Mouse (Mus musculus): ENCODE data around the gene Npas3. TPM values are rescaled to one million over a fixed set of nuclear protein-coding genes. Genes with fewer than 3 reads are reported as not detected.

Gene Npas3
- polyA plus RNA-seq (2016; fragmentation: Nextera tagmentation; extraction: Ambion mirVana): 6.3 and 6.9 TPM in 2 replicates

- Histone ChIP-seq H3K4me3 (replicated peaks) (peak within 1 kb of the TSS; percentile 62), H3K27ac (no peak within 1 kb of the TSS), H3K9ac (replicated peaks) (peak within 1 kb of the TSS; percentile 76), H3K4me1 (replicated peaks) (peaks cover 38% of the 10 kb centered on the region), H3K9me3 (no peaks in the 10 kb centered on the region), H3K27me3 (peaks cover 62% of the 10 kb centered on the region), H3K36me3 (no peaks in the 10 kb centered on the region), H3K4me2 (peak within 1 kb of the TSS; percentile 97)
- under 1% methylated on average over 48 of the region's 62 CpGs for WGBS
- peak; percentile 32; the same call in 1 of the 2 replicates for ATAC-seq (ENCODE audit: insufficient number of reproducible peaks, insufficient read depth, low FRiP score, low TSS enrichment, low read depth)
Measured at GRCm38 (mm10) chr12:53248101-53248727, at the start of gene Npas3. TSS of gene Npas3 (plus strand) at chr12:53248677.

- Histone ChIP-seq H3K9ac (replicated peaks) (no peak overlapping the region), H3K27me3 (no peaks in the 10 kb centered on the region), H3K27ac (no peak overlapping the region), H3K4me1 (replicated peaks) (no peaks in the 10 kb centered on the region), H3K4me2 (no peak overlapping the region), H3K36me3 (no peaks in the 10 kb centered on the region), H3K4me3 (replicated peaks) (no peak overlapping the region), H3K9me3 (no peaks in the 10 kb centered on the region)
- ATAC-seq (ENCODE audit: insufficient number of reproducible peaks, insufficient read depth, low FRiP score, low TSS enrichment, low read depth): no peak
- 76% methylated on average over 15 of the region's 15 CpGs for WGBS
Measured at GRCm38 (mm10) chr12:53217141-53217540, 31.3 kb upstream of the Npas3 start.

GRCm38 (mm10) chr12:53222742-53223141 is 25.7 kb upstream of the Npas3 start:
- H3K9me3 ChIP-seq: no peaks in the 10 kb centered on the region; the same call in 1 of the 2 replicates
- H3K36me3 ChIP-seq: no peaks in the 10 kb centered on the region
- no peaks in the 10 kb centered on the region for H3K4me1 ChIP-seq (replicated peaks)
- ATAC-seq (ENCODE audit: insufficient number of reproducible peaks, insufficient read depth, low FRiP score, low TSS enrichment, low read depth): no peak
- no peaks in the 10 kb centered on the region for H3K27me3 ChIP-seq
- H3K27ac ChIP-seq: no peak overlapping the region
- no peak overlapping the region for H3K9ac ChIP-seq (replicated peaks)
- 71% methylated on average over 4 of the region's 4 CpGs for WGBS
- H3K4me2 ChIP-seq: no peak overlapping the region
- no peak overlapping the region for H3K4me3 ChIP-seq (replicated peaks)

DNA sequence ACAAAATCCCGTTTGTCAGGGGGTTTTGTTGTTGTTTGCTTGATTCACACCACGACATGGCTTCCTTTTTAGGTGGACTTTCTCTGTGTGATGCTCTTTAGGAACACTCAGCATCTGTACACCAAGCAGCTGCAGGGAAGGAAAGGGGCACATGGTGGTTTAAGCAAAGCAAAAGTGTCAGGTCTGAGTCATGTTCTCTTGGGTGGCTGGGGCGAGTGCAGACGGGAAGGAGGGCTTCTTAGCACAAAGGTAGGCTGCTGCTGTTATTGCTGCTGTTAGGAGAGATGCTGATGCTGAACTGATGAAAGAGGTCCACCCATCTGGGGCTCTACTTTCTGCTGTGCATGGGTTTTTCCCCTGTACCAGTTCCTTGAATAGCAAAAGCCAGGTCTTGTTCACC is 21.1 kb upstream of the Npas3 start:
- no peak for ATAC-seq (ENCODE audit: insufficient number of reproducible peaks, insufficient read depth, low FRiP score, low TSS enrichment, low read depth)
- no peak overlapping the region for H3K9ac ChIP-seq (replicated peaks)
- H3K27me3 ChIP-seq: no peaks in the 10 kb centered on the region; the same call in 1 of the 2 replicates
- no peak overlapping the region for H3K4me3 ChIP-seq (replicated peaks)
- H3K27ac ChIP-seq: no peak overlapping the region
- no peaks in the 10 kb centered on the region for H3K4me1 ChIP-seq (replicated peaks)
- H3K9me3 ChIP-seq: no peaks in the 10 kb centered on the region; the same call in 1 of the 2 replicates
- H3K4me2 ChIP-seq: no peak overlapping the region
- 46% methylated on average over 4 of the region's 4 CpGs for WGBS
- H3K36me3 ChIP-seq: no peaks in the 10 kb centered on the region

GRCm38 (mm10) chr12:53229419-53229818 is 19.1 kb upstream of the Npas3 start:
- Histone ChIP-seq H3K4me1 (replicated peaks) (no peaks in the 10 kb centered on the region), H3K36me3 (no peaks in the 10 kb centered on the region), H3K9me3 (no peaks in the 10 kb centered on the region), H3K27me3 (no peaks in the 10 kb centered on the region; the same call in 1 of the 2 replicates), H3K27ac (no peak overlapping the region), H3K4me2 (no peak overlapping the region), H3K9ac (replicated peaks) (no peak overlapping the region), H3K4me3 (replicated peaks) (no peak overlapping the region)
- WGBS: 70% methylated on average over 2 of the region's 2 CpGs
- no peak for ATAC-seq (ENCODE audit: insufficient number of reproducible peaks, insufficient read depth, low FRiP score, low TSS enrichment, low read depth)

DNA sequence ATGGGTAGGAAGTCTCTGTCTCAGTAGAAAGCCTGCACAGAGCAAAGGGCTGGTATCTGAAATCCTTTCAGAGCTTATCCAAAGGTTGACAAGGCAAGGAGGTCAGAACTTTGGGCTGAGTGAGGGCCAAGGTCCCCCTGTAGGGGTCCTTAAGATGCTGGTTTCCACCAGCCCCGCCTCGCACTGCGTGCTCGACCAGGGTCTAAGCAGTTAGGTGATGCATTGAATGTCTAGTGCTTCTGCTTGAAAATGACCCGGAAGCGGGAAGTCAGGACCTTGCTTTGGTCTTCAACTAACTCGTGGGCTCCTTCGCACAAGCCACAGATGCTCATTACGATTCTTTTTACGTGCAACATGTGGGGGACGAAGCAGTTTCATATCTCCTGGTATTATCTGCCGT is 2.3 kb upstream of the Npas3 start:
- Histone ChIP-seq H3K27ac (no peak overlapping the region), H3K4me2 (peak overlapping the region; percentile 97), H3K36me3 (no peaks in the 10 kb centered on the region), H3K9me3 (no peaks in the 10 kb centered on the region), H3K9ac (replicated peaks) (peak overlapping the region; percentile 38; the same call in 1 of the 2 replicates), H3K27me3 (peaks cover 64% of the 10 kb centered on the region), H3K4me3 (replicated peaks) (peak overlapping the region; percentile 62), H3K4me1 (replicated peaks) (peaks cover 31% of the 10 kb centered on the region)
- WGBS: under 1% methylated on average over 12 of the region's 12 CpGs
- no peak for ATAC-seq (ENCODE audit: insufficient number of reproducible peaks, insufficient read depth, low FRiP score, low TSS enrichment, low read depth)

DNA sequence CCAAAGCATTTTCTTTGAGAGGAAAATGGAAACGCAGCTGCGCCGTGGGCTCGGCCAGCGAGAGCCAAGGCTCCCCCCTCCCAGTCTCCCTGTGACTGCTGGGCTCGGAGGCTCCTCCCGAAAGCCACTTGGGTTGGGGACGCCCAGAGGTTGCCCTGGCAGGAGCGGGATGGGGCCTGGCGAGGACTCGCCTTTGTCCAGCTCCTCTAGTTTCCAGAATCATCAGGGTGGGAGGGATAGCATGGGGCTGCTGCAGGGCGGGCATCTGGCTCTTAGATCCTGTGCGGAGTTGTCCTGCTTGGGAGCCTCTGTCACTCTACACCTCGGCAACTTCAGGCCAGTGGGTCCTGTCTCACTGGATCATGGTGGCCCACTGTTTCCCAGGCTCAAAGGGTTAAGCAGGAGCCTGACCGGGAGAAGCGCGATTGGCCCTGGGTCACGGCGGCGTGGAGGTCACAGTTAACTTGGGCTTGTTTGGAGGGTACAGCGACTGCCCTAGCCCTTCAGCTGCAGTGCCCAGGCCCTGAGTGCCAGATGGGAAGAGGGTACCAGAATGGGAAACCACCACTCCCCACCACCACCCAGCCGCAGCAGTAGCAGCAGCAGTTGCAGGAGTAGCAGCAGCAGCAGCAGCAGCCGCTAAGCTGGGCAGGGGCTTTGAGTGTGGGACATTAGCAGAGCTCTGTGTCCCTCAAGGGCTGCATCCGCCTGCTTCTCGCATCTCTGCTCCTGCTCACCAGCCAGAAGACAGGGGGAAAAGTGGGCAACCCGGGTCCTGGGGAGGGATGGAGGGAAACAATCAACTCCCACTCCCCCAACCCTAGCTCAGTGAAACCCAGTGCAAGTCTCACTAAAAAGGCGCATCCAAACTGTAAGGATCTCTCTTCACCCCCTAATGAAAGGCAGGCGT is 1.6 kb upstream of the Npas3 start:
- peaks cover 38% of the 10 kb centered on the region for H3K4me1 ChIP-seq (replicated peaks)
- no peaks in the 10 kb centered on the region for H3K36me3 ChIP-seq
- WGBS: under 1% methylated on average over 28 of the region's 28 CpGs
- H3K27ac ChIP-seq: no peak overlapping the region
- no peaks in the 10 kb centered on the region for H3K9me3 ChIP-seq
- H3K9ac ChIP-seq (replicated peaks): peak overlapping the region; percentile 38; the same call in 1 of the 2 replicates
- H3K4me3 ChIP-seq (replicated peaks): peak overlapping the region; percentile 62
- H3K27me3 ChIP-seq: peaks cover 64% of the 10 kb centered on the region
- peak; percentile 28 for ATAC-seq (ENCODE audit: insufficient number of reproducible peaks, insufficient read depth, low FRiP score, low TSS enrichment, low read depth)
- peak overlapping the region; percentile 97 for H3K4me2 ChIP-seq

DNA sequence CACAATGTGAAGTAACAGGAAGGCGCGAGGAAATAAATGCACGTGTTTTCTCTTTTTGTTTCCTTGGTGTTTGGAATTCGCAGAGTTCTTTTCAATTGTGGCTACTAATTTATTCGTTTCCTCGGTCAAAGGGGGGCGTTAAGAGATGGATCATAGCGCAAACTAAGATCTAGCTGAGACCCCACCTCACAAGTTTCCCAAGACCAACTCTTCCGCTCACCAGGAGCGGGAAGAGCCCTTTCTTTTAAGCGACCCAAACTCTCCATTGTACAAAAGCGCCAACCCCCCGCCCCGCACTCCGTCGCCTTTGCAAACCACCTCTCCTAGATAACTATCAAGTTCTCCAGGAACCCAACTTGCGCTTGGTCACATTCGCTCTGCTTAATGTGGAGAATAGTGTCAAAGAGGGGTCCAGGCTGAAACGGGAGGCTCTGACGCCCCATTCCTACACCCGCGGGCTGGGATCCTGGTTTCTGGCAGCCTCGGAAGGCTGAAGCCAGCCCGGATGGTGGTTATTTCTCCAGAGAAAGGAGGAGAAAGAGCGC is 914 bp upstream of the Npas3 start:
- Histone ChIP-seq H3K4me2 (peak overlapping the region; percentile 97), H3K9ac (replicated peaks) (peak overlapping the region; percentile 76), H3K4me3 (replicated peaks) (peak overlapping the region; percentile 62), H3K27ac (no peak overlapping the region), H3K9me3 (no peaks in the 10 kb centered on the region), H3K36me3 (no peaks in the 10 kb centered on the region), H3K4me1 (replicated peaks) (peaks cover 38% of the 10 kb centered on the region), H3K27me3 (peaks cover 62% of the 10 kb centered on the region)
- under 1% methylated on average over 24 of the region's 25 CpGs for WGBS
- ATAC-seq (ENCODE audit: insufficient number of reproducible peaks, insufficient read depth, low FRiP score, low TSS enrichment, low read depth): no peak

DNA sequence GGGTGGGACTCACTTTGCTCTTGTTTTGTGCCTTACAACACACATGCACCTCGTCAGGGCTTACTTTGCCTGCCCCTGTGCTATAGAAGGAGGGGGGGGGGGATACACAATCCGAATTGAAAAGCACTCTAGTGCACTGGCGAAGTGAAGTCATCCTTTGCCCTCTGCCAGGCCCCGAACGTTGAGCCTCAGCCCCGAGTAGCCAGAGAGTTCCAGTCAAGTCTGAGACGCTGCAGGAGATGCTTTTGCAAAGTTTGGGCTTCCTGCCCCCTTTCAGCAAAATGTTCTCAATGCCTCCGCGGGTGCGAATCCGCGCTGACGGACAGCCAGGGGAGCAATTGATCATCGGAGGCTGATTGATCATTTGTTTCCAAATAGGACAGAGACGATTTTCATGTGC is 319 bp downstream of the Npas3 start:
- no peak for ATAC-seq (ENCODE audit: insufficient number of reproducible peaks, insufficient read depth, low FRiP score, low TSS enrichment, low read depth)
- peaks cover 62% of the 10 kb centered on the region for H3K27me3 ChIP-seq
- no peak overlapping the region for H3K27ac ChIP-seq
- H3K9ac ChIP-seq (replicated peaks): peak overlapping the region; percentile 76
- H3K4me1 ChIP-seq (replicated peaks): peaks cover 38% of the 10 kb centered on the region
- peak overlapping the region; percentile 97 for H3K4me2 ChIP-seq
- 1% methylated on average over 15 of the region's 15 CpGs for WGBS
- no peaks in the 10 kb centered on the region for H3K9me3 ChIP-seq
- H3K36me3 ChIP-seq: no peaks in the 10 kb centered on the region
- peak overlapping the region; percentile 62 for H3K4me3 ChIP-seq (replicated peaks)

DNA sequence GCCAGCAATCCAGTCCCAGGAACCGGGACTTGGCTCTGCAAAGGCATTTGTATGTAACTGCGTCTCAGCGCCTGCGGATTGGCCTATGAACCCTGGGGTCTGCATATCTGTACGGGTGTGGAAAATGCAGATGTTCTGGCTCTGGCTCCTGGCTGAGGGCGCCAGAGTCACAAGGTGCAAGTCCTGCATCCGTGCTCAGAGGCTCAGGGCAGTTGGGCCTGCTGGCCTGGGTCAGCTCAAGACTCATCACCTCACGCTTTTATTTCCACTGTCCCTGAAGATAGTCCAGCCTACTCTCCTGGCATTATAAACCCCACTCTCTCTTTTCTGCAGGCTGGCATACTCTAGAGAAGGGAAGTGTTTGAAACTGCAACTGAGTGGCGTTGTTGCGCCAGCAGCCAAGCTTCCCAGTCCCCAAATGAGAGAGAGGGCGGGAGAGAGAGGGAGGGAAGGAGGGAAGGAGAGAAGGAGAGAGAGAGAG is 3.3 kb downstream of the Npas3 start:
- peaks cover 32% of the 10 kb centered on the region for H3K4me1 ChIP-seq (replicated peaks)
- peak overlapping the region; percentile 99 for H3K9ac ChIP-seq (replicated peaks)
- H3K9me3 ChIP-seq: no peaks in the 10 kb centered on the region
- peak overlapping the region; percentile 98 for H3K27ac ChIP-seq
- H3K4me2 ChIP-seq: peak overlapping the region; percentile 66
- peak; percentile 21; the same call in 1 of the 2 replicates for ATAC-seq (ENCODE audit: insufficient number of reproducible peaks, insufficient read depth, low FRiP score, low TSS enrichment, low read depth)
- 0% methylated on average over 10 of the region's 11 CpGs for WGBS
- peaks cover 42% of the 10 kb centered on the region for H3K27me3 ChIP-seq
- H3K36me3 ChIP-seq: no peaks in the 10 kb centered on the region
- peak overlapping the region; percentile 80 for H3K4me3 ChIP-seq (replicated peaks)

- H3K4me2 ChIP-seq: peak overlapping the region; percentile 66
- peak overlapping the region; percentile 80 for H3K4me3 ChIP-seq (replicated peaks)
- H3K27me3 ChIP-seq: peaks cover 37% of the 10 kb centered on the region
- WGBS: under 1% methylated on average over 12 of the region's 23 CpGs
- no peaks in the 10 kb centered on the region for H3K9me3 ChIP-seq
- peaks cover 27% of the 10 kb centered on the region for H3K4me1 ChIP-seq (replicated peaks)
- peak; percentile 35; the same call in 1 of the 2 replicates for ATAC-seq (ENCODE audit: insufficient number of reproducible peaks, insufficient read depth, low FRiP score, low TSS enrichment, low read depth)
- peak overlapping the region; percentile 99 for H3K9ac ChIP-seq (replicated peaks)
- H3K27ac ChIP-seq: peak overlapping the region; percentile 98
- H3K36me3 ChIP-seq: no peaks in the 10 kb centered on the region
Measured at GRCm38 (mm10) chr12:53252213-53252571, 3.7 kb downstream of the Npas3 start.

Measured in limb, embryonic 12.5 days (tissue).